In the genomic region with DNA sequence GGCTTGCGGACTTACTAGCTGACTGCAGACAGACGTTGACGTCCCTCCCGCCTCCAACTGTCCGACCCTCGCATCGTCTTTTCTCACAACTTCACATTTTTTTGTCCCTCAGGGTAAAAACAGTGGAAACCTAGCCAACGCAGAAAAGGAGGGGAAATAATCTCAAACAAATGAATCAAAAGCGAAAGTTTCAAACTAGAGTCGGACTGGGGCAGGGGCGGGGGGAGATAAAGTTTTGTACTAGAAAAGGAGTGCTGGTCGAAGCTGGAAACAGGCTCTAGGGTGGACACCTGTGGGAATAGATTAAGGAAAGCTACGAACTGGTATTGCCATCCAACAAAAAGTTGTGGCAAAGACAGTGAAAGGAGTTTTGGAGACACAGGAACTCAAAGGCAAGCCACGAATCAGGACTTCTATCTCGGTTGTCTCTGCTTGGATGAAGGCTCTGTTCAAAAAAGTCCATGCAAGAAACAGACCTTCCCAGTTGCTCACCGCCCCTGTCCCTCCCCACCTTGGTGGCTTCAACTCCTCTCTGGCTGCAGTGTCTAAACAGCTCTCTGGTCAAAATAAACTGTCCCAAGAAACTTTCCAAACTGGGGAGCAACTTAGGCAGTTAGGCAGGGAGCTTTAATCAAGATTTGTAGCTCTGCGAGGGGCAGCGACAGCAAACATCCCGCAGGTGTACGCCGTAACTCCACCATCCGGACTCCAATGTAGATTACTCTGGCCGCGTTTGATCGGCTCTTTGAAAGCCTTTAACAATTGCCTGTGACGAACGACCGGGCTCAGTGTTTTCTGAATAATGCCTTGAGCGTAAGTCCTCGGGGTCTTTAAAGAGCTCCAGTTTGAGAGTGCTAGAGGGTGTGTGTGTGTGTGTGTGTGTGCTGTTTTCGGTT, we compare ENCODE assay signal across 8 mouse cellular contexts. TPM values are rescaled to one million over a fixed set of nuclear protein-coding genes. Genes with fewer than 3 reads are reported as not detected.
A peak's percentile ranks its signal among the peaks of the same experiment; 100 is the strongest.
DNase-seq lines count a peak whose midpoint lies in the region; ATAC-seq and TF ChIP-seq lines count a peak whose summit lies in the region.

No protein-coding gene starts in this region.

- WGBS in heart, embryonic 15.5 days = 1% methylated on average over 31 of the region's 31 CpGs
- 2% methylated on average over 31 of the region's 31 CpGs for WGBS in liver, postnatal 0 days (ENCODE audit: insufficient replicate concordance)

- H3K4me3 ChIP-seq in gastrocnemius, adult 2 months = peak overlapping the region; percentile 69
- peak overlapping the region; percentile 35 for H3K4me3 ChIP-seq in heart, embryonic 15.5 days
- H3K4me3 ChIP-seq in liver, postnatal 0 days (ENCODE audit: low read depth, low read length) = peak overlapping the region; percentile 49

- peaks cover 98% of the 10 kb centered on the region for H3K27me3 ChIP-seq in heart, embryonic 15.5 days
- peaks cover 95% of the 10 kb centered on the region for H3K27me3 ChIP-seq in liver, postnatal 0 days (ENCODE audit: insufficient read depth, low read length)

- TF ChIP-seq CTCF in gastrocnemius, adult 2 months (IDR thresholded peaks at IDR 0.05) = no peak
- TF ChIP-seq CTCF in liver, postnatal 0 days (IDR thresholded peaks at IDR 0.05; ENCODE audit: low read depth) = no peak

- H3K4me1 ChIP-seq in heart, embryonic 15.5 days (replicated peaks) = peaks cover 14% of the 10 kb centered on the region
- H3K4me1 ChIP-seq in liver, postnatal 0 days (ENCODE audit: insufficient read depth) = peaks cover 12% of the 10 kb centered on the region

- no peak for DNase-seq in gastrocnemius, adult 2 months
- DNase-seq in gastrocnemius, postnatal 25 days = no peak
- peak; percentile 86 for DNase-seq in Muller cell, postnatal 12 days (ENCODE audit: inconsistent ontology term)
- no peak for DNase-seq in liver, postnatal 0 days
- DNase-seq in ovary, adult 18-20 months (ENCODE audit: low spot score) = no peak
- no peak for DNase-seq in gastrocnemius, adult 8-10 months (ENCODE audit: low spot score in 2 of 2)
- DNase-seq in left cerebral cortex, adult 8-10 months (ENCODE audit: low spot score in 2 of 2) = no peak

- no peaks in the 10 kb centered on the region for H3K9me3 ChIP-seq in heart, embryonic 15.5 days (replicated peaks)
- H3K9me3 ChIP-seq in liver, postnatal 0 days (ENCODE audit: low read length) = no peaks in the 10 kb centered on the region

- H3K27ac ChIP-seq in gastrocnemius, adult 2 months = no peak overlapping the region
- H3K27ac ChIP-seq in heart, embryonic 15.5 days = no peak overlapping the region
- H3K27ac ChIP-seq in liver, postnatal 0 days (ENCODE audit: low read depth) = no peak overlapping the region

- H3K9ac ChIP-seq in heart, embryonic 15.5 days = no peak overlapping the region
- H3K9ac ChIP-seq in liver, postnatal 0 days (replicated peaks) = no peak overlapping the region

- intact Hi-C loops in gastrocnemius, adult 2 months (cut with DNase I) = no loop called here

- no peaks in the 10 kb centered on the region for H3K36me3 ChIP-seq in heart, embryonic 15.5 days
- H3K36me3 ChIP-seq in liver, postnatal 0 days (replicated peaks; ENCODE audit: insufficient read depth, low read length) = no peaks in the 10 kb centered on the region

- no peak for TF ChIP-seq EP300 in liver, postnatal 0 days (IDR thresholded peaks at IDR 0.05; ENCODE audit: low read depth)

- ATAC-seq in heart, embryonic 15.5 days (replicated peaks; ENCODE audit: insufficient number of reproducible peaks, insufficient read depth, low FRiP score, low read depth) = no peak
- no peak for ATAC-seq in liver, postnatal 0 days

- H3K4me2 ChIP-seq in heart, embryonic 15.5 days = peak overlapping the region; percentile 53
- peak overlapping the region; percentile 72 for H3K4me2 ChIP-seq in liver, postnatal 0 days (ENCODE audit: low read depth, low read length)

RNA-seq across cellular contexts. Expression of a gene that starts 14.7 kb away (rescaled TPM):
- not detected for total RNA-seq in gastrocnemius, adult 2 months (2021)
- total RNA-seq in gastrocnemius, postnatal 25 days (2021) = not detected
- 0.26 and 0.79 TPM in 2 replicates for polyA plus RNA-seq in heart, embryonic 15.5 days (2015; fragmentation: Nextera tagmentation; extraction: Ambion mirVana)
- not detected in 2 replicates for polyA plus RNA-seq in liver, postnatal 0 days (2015; fragmentation: Nextera tagmentation; extraction: Ambion mirVana)
- under 1 TPM in 1 of 4 experiments, not detected in 3; 0.13 TPM for total RNA-seq in gastrocnemius, adult 8-10 months (2022)
- 10 to 100 TPM; 37.0 to 44.0 (median 39.2) TPM for total RNA-seq in left cerebral cortex, adult 8-10 months (2022)

Comparison
In these comparisons a context has a peak if more than half of its experiments do, and no peak if none do; other contexts are left out.
1. RNA of a gene that starts 14.7 kb away (total RNA-seq): 37.0 to 44.0 TPM in left cerebral cortex, adult 8-10 months; 0.13 TPM in gastrocnemius, adult 8-10 months, not detected in gastrocnemius, adult 2 months and not detected in gastrocnemius, postnatal 25 days; every median in the first group is over 10 times any median in the second.
2. Peak in every context shown above with its lines, with median percentiles within 50 percentile points of each other: H3K4me3 ChIP-seq.